Mouse (Mus musculus) lung, adult 2 months (tissue): ENCODE measurements around the gene Mknk2. TPM values are rescaled to one million over a fixed set of nuclear protein-coding genes. Genes with fewer than 3 reads are reported as not detected.

Source experiments
- DNase-seq: peaks from one replicate; pipeline ENCODE4 v3.0.0; 2022
- H3K4me1 ChIP-seq: fragments of 200-500 bp; 2 replicates; pipeline ENCODE4 v1.6.1; 2011; ENCODE audit warnings: low read length; ENCODE audit not compliant: control insufficient read depth, insufficient read depth
- H3K4me3 ChIP-seq: fragments of 200-500 bp; replicated peaks from 2 replicates; pipeline ENCODE3; 2011; ENCODE audit warnings: low read depth, mild to moderate bottlenecking, control low read depth, low read length; ENCODE audit errors: extremely low read depth
- CTCF ChIP-seq: fragments of 200-500 bp; IDR thresholded peaks from 2 replicates; pipeline ENCODE4 v1.5.1; 2011; ENCODE audit warnings: mild to moderate bottlenecking, low read length, control low read depth; ENCODE audit not compliant: insufficient read depth
- POLR2A ChIP-seq: fragments of 200-500 bp; IDR thresholded peaks from 2 replicates; pipeline ENCODE4 v1.6.1; 2011; ENCODE audit warnings: low read depth, mild to moderate bottlenecking, control low read depth, low read length, borderline replicate concordance; ENCODE audit errors: extremely low read depth
- WGBS: fragments of 180-500 bp; shearing (Covaris S2); methylation state at CpG from one replicate; pipeline ENCODE4 v1.1.7; 2018; 5-methylcytosine and 5-hydroxymethylcytosine counted together
- polyA plus RNA-seq: library from polyadenylated mRNA; depleted of rRNA; stranded (reverse); fragments of >200 nt; gene quantifications from 2 replicates; pipeline ENCODE4 v1.2.3, GENCODE M21; 2012

Gene Mknk2
- polyA plus RNA-seq, 1 experiment = 267 TPM

GRCm38 (mm10) chr10:80625764-80626163 is 52.1 kb downstream of the Mknk2 start:
- H3K4me3 ChIP-seq = no peak overlapping the region
- peaks cover 19% of the 10 kb centered on the region for H3K4me1 ChIP-seq
- WGBS = 81% methylated on average over 4 of the region's 4 CpGs
- no peak for TF ChIP-seq CTCF
- no peak for TF ChIP-seq POLR2A
- DNase-seq = no peak

- WGBS = 9% methylated on average over 15 of the region's 15 CpGs
- Histone ChIP-seq H3K4me3 (peak overlapping the region; percentile 93), H3K4me1 (peaks cover 8% of the 10 kb centered on the region; the same call in 1 of the 2 replicates)
- TF ChIP-seq CTCF (no peak), POLR2A (peak; percentile 60; the same call in 1 of the 2 replicates)
- DNase-seq = no peak
Observed at GRCm38 (mm10) chr10:80623457-80624191, 54.3 kb downstream of the Mknk2 start.

- TF ChIP-seq CTCF = no peak
- peak; percentile 48; the same call in 1 of the 2 replicates for TF ChIP-seq POLR2A
- H3K4me3 ChIP-seq = peak within 1 kb of the TSS; percentile 93
- DNase-seq = peak; percentile 60
- H3K4me1 ChIP-seq = peaks cover 7% of the 10 kb centered on the region; the same call in 1 of the 2 replicates
- 1% methylated on average over 84 of the region's 85 CpGs for WGBS
Observed at GRCm38 (mm10) chr10:80622661-80623456, 55.1 kb downstream of the Mknk2 start, which contains the start of gene Csnk1g2. Gene Csnk1g2 (plus strand): TSS chr10:80622838.

GRCm38 (mm10) chr10:80621940-80622660 is 55.8 kb downstream of the Mknk2 start:
- peak; percentile 96 for TF ChIP-seq POLR2A
- no peak for TF ChIP-seq CTCF
- DNase-seq = peak; percentile 99
- WGBS = under 1% methylated on average over 64 of the region's 64 CpGs
- Histone ChIP-seq H3K4me3 (peak overlapping the region; percentile 93), H3K4me1 (peaks cover 7% of the 10 kb centered on the region; the same call in 1 of the 2 replicates)

GRCm38 (mm10) chr10:80621690-80621939 is 56.3 kb downstream of the Mknk2 start:
- no peak for DNase-seq
- peaks cover 7% of the 10 kb centered on the region; the same call in 1 of the 2 replicates for H3K4me1 ChIP-seq
- WGBS = under 1% methylated on average over 9 of the region's 9 CpGs
- peak overlapping the region; percentile 91 for H3K4me3 ChIP-seq
- no peak for TF ChIP-seq CTCF
- TF ChIP-seq POLR2A = no peak

- H3K4me3 ChIP-seq = peak overlapping the region; percentile 3
Observed at GRCm38 (mm10) chr10:80620796-80621689, 56.9 kb downstream of the Mknk2 start.

GRCm38 (mm10) chr10:80620365-80620764 is 57.5 kb downstream of the Mknk2 start:
- 76% methylated on average over 9 of the region's 9 CpGs for WGBS
- no peak for DNase-seq
- Histone ChIP-seq H3K4me3 (no peak overlapping the region), H3K4me1 (peaks cover 7% of the 10 kb centered on the region; the same call in 1 of the 2 replicates)
- no peak for TF ChIP-seq CTCF
- TF ChIP-seq POLR2A = no peak

More at GRCm38 (mm10) chr10:80620796-80621689, 56.9 kb downstream of the Mknk2 start:
- no peak for DNase-seq
- TF ChIP-seq POLR2A = no peak
- no peak for TF ChIP-seq CTCF
- 56% methylated on average over 16 of the region's 16 CpGs for WGBS
- H3K4me1 ChIP-seq = peaks cover 7% of the 10 kb centered on the region; the same call in 1 of the 2 replicates

- TF ChIP-seq CTCF (no peak), POLR2A (no peak)
- no peak for DNase-seq
- Histone ChIP-seq H3K4me3 (no peak overlapping the region), H3K4me1 (peaks cover 7% of the 10 kb centered on the region; the same call in 1 of the 2 replicates)
- WGBS = 52% methylated on average over 8 of the region's 8 CpGs
Observed at GRCm38 (mm10) chr10:80619465-80620244, 58.3 kb downstream of the Mknk2 start.
